Mouse (Mus musculus): ENCODE results near the gene Higd1b. TPM values are rescaled to one million over a fixed set of nuclear protein-coding genes. Genes with fewer than 3 reads are reported as not detected.

The Higd1b gene
- total RNA-seq, 2 experiments from 2014 or later = 4.7 to 5.3 TPM

GRCm38 (mm10) chr11:102836146-102836545 lies 497 bp downstream of the Higd1b start:
- intact Hi-C loops (cut with DNase I) = no loop called here
- DNase-seq (ENCODE audit: low spot score in 2 of 2) = no peak

GRCm38 (mm10) chr11:102837385-102837784 lies 1.7 kb downstream of the Higd1b start:
- intact Hi-C loops (cut with DNase I) = no loop called here
- no peak for DNase-seq (ENCODE audit: low spot score in 2 of 2)

GRCm38 (mm10) chr11:102838126-102838525 lies 2.5 kb downstream of the Higd1b start:
- intact Hi-C loops (cut with DNase I) = no loop called here
- no peak for DNase-seq (ENCODE audit: low spot score in 2 of 2)

GRCm38 (mm10) chr11:102838616-102839150 lies 3.0 kb downstream of the Higd1b start:
- intact Hi-C loops (cut with DNase I) = no loop called here
- DNase-seq (ENCODE audit: low spot score in 2 of 2) = no peak

GRCm38 (mm10) chr11:102845926-102846325 lies 10.3 kb downstream of the Higd1b start:
- intact Hi-C loops (cut with DNase I) = no loop called here
- DNase-seq (ENCODE audit: low spot score in 2 of 2) = no peak

GRCm38 (mm10) chr11:102851883-102852282 lies 16.2 kb downstream of the Higd1b start:
- no peak for DNase-seq (ENCODE audit: low spot score in 2 of 2)

GRCm38 (mm10) chr11:102853760-102854159 lies 18.1 kb downstream of the Higd1b start:
- intact Hi-C loops (cut with DNase I) = no loop called here
- DNase-seq (ENCODE audit: low spot score in 2 of 2) = no peak

More at GRCm38 (mm10) chr11:102851883-102852282, 16.2 kb downstream of the Higd1b start:
- intact Hi-C loops (cut with DNase I) = no loop called here

- intact Hi-C loops (cut with DNase I) = no loop called here
- no peak for DNase-seq (ENCODE audit: low spot score in 2 of 2)
Observed at GRCm38 (mm10) chr11:102855941-102856340, 20.3 kb downstream of the Higd1b start.

- intact Hi-C loops (cut with DNase I) = no loop called here
- no peak for DNase-seq (ENCODE audit: low spot score in 2 of 2)
Observed at GRCm38 (mm10) chr11:102858951-102859350, 23.3 kb downstream of the Higd1b start.

- peak; percentile 34 to 56 for DNase-seq (ENCODE audit: low spot score in 2 of 2)
- intact Hi-C loops (cut with DNase I) = loop anchor here (5.0 kb wide), 1 partner anchor 123 kb away; no protein-coding TSS in a partner anchor
Observed at GRCm38 (mm10) chr11:102859933-102860332, 24.3 kb downstream of the Higd1b start.

GRCm38 (mm10) chr11:102864272-102864671 lies 28.6 kb downstream of the Higd1b start:
- peak in 1 of 2 experiments; percentile 43 for DNase-seq (ENCODE audit: low spot score in 2 of 2)
- intact Hi-C loops (cut with DNase I) = loop anchor here (2.0 to 5.0 kb wide), 2 partner anchors 89 to 127 kb away; no protein-coding TSS in a partner anchor

GRCm38 (mm10) chr11:102874801-102875334 lies 39.2 kb downstream of the Higd1b start:
- intact Hi-C loops (cut with DNase I) = no loop called here
- DNase-seq (ENCODE audit: low spot score in 2 of 2) = peak; percentile 59 to 70

GRCm38 (mm10) chr11:102879558-102879957 lies 43.9 kb downstream of the Higd1b start:
- DNase-seq (ENCODE audit: low spot score in 2 of 2) = no peak
- intact Hi-C loops (cut with DNase I) = no loop called here

- peak; percentile 95 for DNase-seq (ENCODE audit: low spot score in 2 of 2)
- intact Hi-C loops (cut with DNase I) = loop anchor here (5.0 kb wide), 1 partner anchor 157 kb away; no protein-coding TSS in a partner anchor
Observed at GRCm38 (mm10) chr11:102880585-102881313, 45.1 kb downstream of the Higd1b start, which contains the start of the genes Eftud2 and Ccdc103. Gene Eftud2, minus strand, starts transcription at chr11:102880985. Gene Ccdc103, plus strand, starts transcription at chr11:102881204.

- DNase-seq (ENCODE audit: low spot score in 2 of 2) = peak in 1 of 2 experiments; percentile 39
- intact Hi-C loops (cut with DNase I) = loop anchor here (5.0 kb wide), 1 partner anchor 156 kb away; no protein-coding TSS in a partner anchor
Observed at GRCm38 (mm10) chr11:102881314-102882198, 45.9 kb downstream of the Higd1b start.

GRCm38 (mm10) chr11:102884616-102885219 lies 49.1 kb downstream of the Higd1b start, which contains the start of gene Fam187a:
Gene Fam187a, plus strand, starts transcription at chr11:102885169.
- intact Hi-C loops (cut with DNase I) = loop anchor here (5.0 kb wide), 1 partner anchor 153 kb away; no protein-coding TSS in a partner anchor

GRCm38 (mm10) chr11:102887433-102887832 lies 51.8 kb downstream of the Higd1b start:
- no peak for DNase-seq (ENCODE audit: low spot score in 2 of 2)
- intact Hi-C loops (cut with DNase I) = no loop called here

More at GRCm38 (mm10) chr11:102884616-102885219, 49.1 kb downstream of the Higd1b start, which contains the start of gene Fam187a:
- no peak for DNase-seq (ENCODE audit: low spot score in 2 of 2)
